Mouse (Mus musculus): ENCODE data around the gene Smim4.

DNA sequence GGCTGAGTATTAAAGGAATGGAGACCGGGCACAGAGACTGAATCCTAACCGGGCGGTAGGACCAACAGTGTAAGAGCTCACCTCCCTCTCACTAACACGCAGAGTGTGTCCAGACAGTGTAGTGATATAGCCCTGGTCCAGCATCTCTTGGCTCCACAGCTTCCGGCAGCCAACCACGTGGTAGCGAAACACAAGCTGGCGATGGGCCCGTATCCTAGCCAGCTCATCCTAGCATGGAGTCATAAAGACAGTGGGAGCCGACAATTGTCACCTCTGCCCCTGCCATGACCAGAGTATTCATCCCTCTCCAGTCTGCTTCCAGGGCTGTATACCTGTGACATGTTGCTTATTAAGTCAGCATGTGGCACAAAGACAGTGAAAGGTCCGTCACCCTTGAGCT lies 16.9 kb upstream of the Smim4 start:
- TF ChIP-seq ZNF384 (IDR thresholded peaks at IDR 0.05; ENCODE audit: low read depth, low read length) (no peak), E2F4 (IDR thresholded peaks at IDR 0.05; ENCODE audit: insufficient replicate concordance, low read depth, low read length) (no peak), MEF2A (IDR thresholded peaks at IDR 0.05; ENCODE audit: borderline replicate concordance, low read depth, low read length) (no peak), CTCF (conservative IDR thresholded peaks at IDR 0.05 in 1 of 2, IDR thresholded peaks at IDR 0.05 in 1 of 2; ENCODE audit: low read depth in 2 of 2, low read length in 2 of 2) (no peak), USF2 (conservative IDR thresholded peaks at IDR 0.05; ENCODE audit: low read depth, low read length) (no peak), ETS1 (conservative IDR thresholded peaks at IDR 0.05; ENCODE audit: low read depth, low read length) (no peak), POLR2A (IDR thresholded peaks at IDR 0.05; ENCODE audit: low read depth, low read length) (no peak), USF1 (IDR thresholded peaks at IDR 0.05; ENCODE audit: low read depth, low read length) (no peak), EP300 (IDR thresholded peaks at IDR 0.05; ENCODE audit: low read length) (no peak), TCF12 (IDR thresholded peaks at IDR 0.05; ENCODE audit: low read depth, low read length) (no peak)

Measured in CH12.LX (cell line).